Mouse (Mus musculus) left cerebral cortex, adult 2 months (tissue): ENCODE measurements around the gene March2. TPM values are rescaled to one million over a fixed set of nuclear protein-coding genes. Genes with fewer than 3 reads are reported as not detected.

Experiments used
- DNase-seq, 2 experiments: peaks; one replicate each; pipeline ENCODE4 v3.0.0; 2021 to 2022; ENCODE audit warnings: low spot score in 2 of 2, mixed read lengths in 1 of 2; ENCODE audit errors: extremely low spot score in 1 of 2
- H3K27ac ChIP-seq: fragments of 200-600 bp; 2 replicates; pipeline ENCODE4 v1.8.1; 2022
- H3K4me3 ChIP-seq: fragments of 200-600 bp; 2 replicates; pipeline ENCODE4 v1.8.1; 2022
- CTCF ChIP-seq: fragments of 200-600 bp; IDR thresholded peaks from 2 replicates; pipeline ENCODE4 v1.8.1; 2022; ENCODE audit warnings: antibody characterized with exemption, mild to moderate bottlenecking, moderate library complexity
- intact Hi-C: fragments of 180-260 bp; cut with DNase I; formaldehyde crosslinking; loops from one replicate; pipeline ENCODE4 v1.15.1; 2025
- long read RNA-seq, 2 experiments: library from polyadenylated mRNA; stranded (forward); transcript quantifications; one replicate each; pipeline ENCODE4 v2.0.0; 2021; ENCODE audit warnings: borderline mapping rate in 2 of 2
- total RNA-seq, 2 experiments: library from RNA; stranded (reverse); gene quantifications; 2 replicates each; pipeline ENCODE4 v1.2.3; 2021

March2 gene
- 10 to 100 TPM; 93.2 to 94.9 TPM for total RNA-seq
- long read RNA-seq, experiment 1, transcript March2-203 (5 exons, 1,398 nt): major isoform, 52 of 83 reads
- long read RNA-seq, experiment 1, transcript March2-205 (5 exons, 1,418 nt): minor isoform, 16 of 83 reads
- long read RNA-seq, experiment 1, partial matches to known transcripts: 0 of 83 reads
- long read RNA-seq, experiment 1, other reads (novel, unspliced or antisense): 12 of 83 reads
- long read RNA-seq, experiment 2, transcript March2-203 (5 exons, 1,398 nt): major isoform, 39 of 63 reads
- long read RNA-seq, experiment 2, partial matches to known transcripts: 2 of 63 reads
- long read RNA-seq, experiment 2, other reads (novel, unspliced or antisense): 16 of 63 reads

DNA sequence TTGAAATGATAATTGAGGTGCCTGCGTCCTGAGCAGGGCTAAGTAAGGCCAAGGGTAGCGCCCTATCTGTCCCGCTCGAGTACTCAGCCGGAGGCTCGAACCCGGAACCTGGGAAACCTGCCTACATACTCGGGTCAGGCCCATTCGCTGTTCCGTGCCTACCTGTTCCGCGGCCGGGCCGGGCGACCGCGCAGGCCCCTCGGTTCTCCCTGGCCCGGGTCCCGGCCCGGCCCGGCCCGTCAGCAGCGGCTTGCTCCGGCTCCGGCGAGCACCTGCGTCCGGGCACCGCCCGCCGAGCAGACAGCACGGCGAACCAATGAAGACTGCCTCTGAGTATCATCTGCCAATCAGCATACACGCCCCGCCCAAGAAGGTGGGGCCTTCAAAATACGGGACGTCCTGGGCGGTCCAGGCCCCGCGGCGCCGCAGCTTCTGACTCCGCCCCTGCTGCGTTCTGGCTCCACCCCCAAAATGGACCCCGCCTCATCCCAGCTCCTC, at the start of gene March2:
Gene March2, minus strand, starts transcription at position 287 of the 498 bp plus-strand sequence.
- Histone ChIP-seq H3K27ac (peak within 1 kb of the TSS; percentile 85), H3K4me3 (peak within 1 kb of the TSS; percentile 54)
- no peak for TF ChIP-seq CTCF
- peak; percentile 93 to 96 for DNase-seq
- intact Hi-C loops: no loop called here

DNA sequence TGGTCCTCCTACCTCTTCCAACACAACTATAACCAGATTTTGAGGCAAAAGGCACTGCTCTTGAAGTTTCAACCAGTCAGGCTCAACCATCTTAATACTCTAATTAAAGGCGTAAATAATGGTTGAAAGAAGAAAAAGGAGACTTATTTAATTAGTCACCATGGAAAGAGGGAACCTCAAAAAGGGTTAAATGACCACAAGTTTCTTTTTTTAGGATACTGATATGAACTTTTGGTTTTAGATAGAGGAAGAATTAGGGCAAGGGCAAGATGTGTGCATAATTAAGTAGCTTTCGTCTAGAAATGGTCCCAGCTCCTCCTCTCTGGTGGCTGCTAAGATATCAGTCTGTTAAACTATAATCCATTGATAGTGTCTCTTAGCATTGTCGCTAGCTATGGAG, 47.9 kb upstream of the March2 start:
- intact Hi-C loops: no loop called here
- Histone ChIP-seq H3K27ac (no peak overlapping the region), H3K4me3 (no peak overlapping the region)
- no peak for TF ChIP-seq CTCF
- DNase-seq: no peak

DNA sequence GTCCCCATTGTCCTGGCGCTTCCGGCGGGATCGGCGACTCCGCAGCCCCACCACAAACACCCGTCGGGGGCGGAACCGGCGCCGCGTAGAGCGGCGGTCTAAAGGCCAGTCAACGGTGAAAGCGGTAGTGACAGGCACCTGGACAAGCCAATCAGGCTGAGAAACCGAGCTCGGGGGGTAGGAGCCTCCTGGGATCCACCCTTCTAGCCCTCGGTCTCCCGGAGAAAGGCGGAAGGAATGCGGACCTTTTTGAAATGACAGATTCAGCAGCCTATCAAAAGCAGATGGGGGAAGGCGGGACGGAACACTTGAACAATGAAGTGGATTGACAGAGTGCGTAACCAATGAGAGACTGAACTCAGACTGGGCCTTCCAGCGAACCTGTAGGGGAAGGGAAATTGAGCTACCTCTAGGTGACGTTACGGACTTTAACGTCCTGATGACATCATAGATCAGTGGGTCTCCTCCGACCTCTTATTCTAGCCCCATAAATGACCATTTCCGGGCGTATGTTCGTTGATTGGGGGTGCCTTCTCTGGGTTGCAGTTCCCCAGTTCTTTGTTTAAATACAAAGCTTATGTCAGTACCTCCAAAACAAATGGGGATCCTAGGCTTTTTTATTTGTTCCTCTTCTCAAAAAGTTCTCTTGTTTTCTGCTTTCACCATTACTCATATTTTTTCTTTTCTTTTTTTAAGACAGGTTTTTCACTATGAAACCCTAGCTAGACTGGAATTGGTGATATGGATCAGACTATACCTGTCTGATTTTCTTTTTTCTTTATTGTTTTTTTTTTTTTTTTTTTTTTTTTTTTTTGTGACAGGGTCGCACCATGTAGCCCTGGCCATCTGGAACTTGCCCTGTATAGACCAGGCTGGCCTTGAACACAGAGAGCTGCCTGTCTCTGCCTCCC, 42.0 kb upstream of the March2 start, which contains the start of gene Rab11b:
Gene Rab11b, minus strand, starts transcription at position 276 of the 911 bp plus-strand sequence.
- peak; percentile 100 for DNase-seq
- H3K27ac ChIP-seq: peak within 1 kb of the TSS; percentile 99
- intact Hi-C loops: loop anchor here (2.0 kb wide), 1 partner anchor 76 kb away; no protein-coding TSS in a partner anchor
- TF ChIP-seq CTCF: no peak; the same call in none of the 2 replicates
- peak within 1 kb of the TSS; percentile 96 for H3K4me3 ChIP-seq

DNA sequence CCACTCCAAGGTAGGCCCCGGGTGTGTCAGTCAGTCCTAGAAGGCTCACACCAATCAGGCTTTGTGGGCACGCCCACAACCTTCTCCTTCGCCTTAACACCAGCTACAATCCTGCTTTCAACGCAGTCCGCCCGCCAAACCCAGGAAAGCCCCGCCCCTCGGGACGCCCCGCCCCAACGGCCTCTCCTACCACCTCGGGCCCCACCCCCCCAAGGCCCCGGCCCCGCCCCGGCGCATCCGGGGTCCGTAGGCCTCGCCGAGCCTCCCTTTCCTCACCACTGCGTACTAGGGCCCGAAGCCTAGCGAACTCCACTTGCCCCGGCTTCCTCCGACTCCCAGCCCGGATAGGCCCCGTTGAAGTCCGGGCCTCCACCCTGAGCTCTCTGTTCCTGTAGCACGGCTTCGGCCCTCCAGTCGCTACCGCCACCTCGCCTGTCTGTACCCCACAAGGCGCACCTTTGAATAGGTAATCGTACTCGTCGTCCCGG, 41.3 kb upstream of the March2 start:
- DNase-seq: peak; percentile 88
- intact Hi-C loops: loop anchor here (2.0 kb wide), 1 partner anchor 75 kb away; no protein-coding TSS in a partner anchor
- H3K27ac ChIP-seq: peak overlapping the region; percentile 99
- peak overlapping the region; percentile 96 for H3K4me3 ChIP-seq
- no peak for TF ChIP-seq CTCF

DNA sequence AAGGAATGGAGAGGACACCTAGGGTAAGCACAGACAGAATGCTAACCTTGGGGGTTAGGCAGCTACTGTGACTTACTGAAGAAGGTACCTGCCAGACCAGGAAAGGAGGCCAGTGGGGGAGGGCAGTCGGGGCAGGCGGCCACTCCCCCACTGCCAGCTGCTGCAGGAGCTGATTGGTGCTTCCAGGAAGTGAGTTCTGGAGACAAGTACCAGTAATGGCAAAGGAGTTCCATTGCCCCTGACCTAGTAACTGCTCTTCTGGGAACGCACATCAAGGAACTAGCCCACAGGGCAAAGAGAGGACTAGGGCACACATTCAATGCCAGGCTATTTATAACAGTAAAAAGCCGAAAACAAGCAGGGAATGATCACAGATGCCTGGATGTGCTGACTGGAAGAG, 38.8 kb upstream of the March2 start:
- TF ChIP-seq CTCF: no peak
- H3K27ac ChIP-seq: no peak overlapping the region; the same call in 1 of the 2 replicates
- intact Hi-C loops: no loop called here

DNA sequence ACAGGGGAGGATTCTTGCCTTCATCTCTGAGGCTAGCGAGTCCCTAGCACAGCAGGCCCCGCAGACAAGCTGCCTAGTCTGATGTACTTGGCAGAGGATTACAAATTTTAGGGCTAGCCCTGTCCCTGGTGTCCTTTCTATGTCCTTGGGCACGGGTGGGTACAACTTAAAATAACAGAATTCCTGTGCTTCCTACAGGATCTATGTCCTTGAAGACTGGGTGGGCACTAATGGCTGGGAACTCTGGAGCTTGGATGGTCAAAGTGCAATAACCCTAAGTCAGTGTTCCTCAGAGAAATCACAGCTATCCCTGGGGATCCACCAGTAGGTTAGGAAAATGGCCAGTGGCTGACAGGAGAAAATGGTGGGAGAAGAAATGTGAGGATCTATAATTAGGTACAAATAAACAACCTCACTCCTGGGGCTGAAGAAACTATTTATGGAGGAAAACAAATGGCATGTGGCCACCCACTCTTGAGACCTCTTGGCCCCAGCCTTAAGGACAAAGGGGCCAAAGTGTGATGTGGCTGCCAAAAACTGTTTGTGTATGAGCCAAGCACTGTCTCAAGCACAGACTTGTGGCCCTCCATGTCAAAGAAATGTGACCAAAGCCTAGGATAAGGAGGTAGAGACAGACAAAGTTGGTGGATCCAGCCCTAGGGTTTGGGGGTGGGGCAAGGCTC, 37.8 kb upstream of the March2 start:
- no peak for TF ChIP-seq CTCF
- DNase-seq: no peak
- Histone ChIP-seq H3K4me3 (no peak overlapping the region), H3K27ac (peak overlapping the region; percentile 32; the same call in 1 of the 2 replicates)
- intact Hi-C loops: no loop called here

More for the DNA sequence above, 38.8 kb upstream of the March2 start:
- DNase-seq: no peak
- H3K4me3 ChIP-seq: no peak overlapping the region

DNA sequence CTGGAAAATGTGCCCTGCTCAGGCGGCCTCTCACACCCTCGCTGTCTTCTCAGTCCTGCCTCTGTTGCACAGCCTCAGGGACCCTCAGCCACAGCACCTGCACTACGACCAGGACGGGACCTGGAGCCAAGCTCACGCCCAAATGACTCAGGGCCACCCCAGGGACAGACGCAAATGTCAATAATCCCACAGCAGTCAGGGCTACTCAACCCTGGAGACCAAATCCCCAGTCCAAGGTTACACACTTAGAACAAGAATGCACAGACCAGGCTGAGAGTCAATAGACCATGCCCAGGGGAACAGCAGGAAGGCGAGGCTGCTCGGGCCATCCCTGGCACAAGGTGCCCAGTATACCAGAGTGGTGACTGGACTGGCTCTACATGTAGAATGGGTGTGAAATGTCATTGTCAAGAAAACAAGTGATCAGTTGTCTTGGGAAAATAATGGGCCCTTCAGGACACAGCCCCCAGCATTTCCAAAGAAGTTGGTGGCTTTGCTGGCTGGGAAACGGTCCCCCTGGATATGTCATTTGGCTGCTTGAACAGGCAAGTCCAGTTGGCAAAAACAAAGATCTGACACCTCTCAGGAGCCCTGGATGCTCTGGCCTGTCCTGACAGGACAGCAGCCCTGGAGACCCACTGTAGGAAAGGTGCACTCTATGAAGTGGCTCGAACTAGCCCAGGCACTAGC, 37.1 kb upstream of the March2 start:
- intact Hi-C loops: no loop called here
- peak overlapping the region; percentile 32; the same call in 1 of the 2 replicates for H3K27ac ChIP-seq
- TF ChIP-seq CTCF: no peak
- no peak for DNase-seq
- H3K4me3 ChIP-seq: no peak overlapping the region

DNA sequence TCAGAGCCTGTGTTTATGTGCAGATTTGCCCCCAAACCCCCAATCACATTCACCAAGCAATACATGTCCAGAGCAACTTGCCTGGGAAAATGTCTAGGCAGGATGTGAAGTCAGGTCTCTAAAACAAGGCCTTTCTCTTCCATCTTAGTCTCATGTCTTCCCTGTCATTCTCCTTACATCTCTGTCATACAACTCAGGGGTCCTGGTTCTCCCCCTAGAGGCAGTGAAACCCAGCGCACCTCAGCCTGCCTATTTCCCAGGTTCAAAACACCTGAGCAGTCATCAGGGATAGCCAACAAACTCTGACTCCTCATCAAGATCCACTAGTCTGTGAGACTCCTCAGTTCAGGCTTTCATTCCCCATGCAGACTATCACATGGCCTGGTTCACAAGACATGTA, 36.2 kb upstream of the March2 start:
- no peak; the same call in 1 of the 2 replicates for TF ChIP-seq CTCF
- intact Hi-C loops: no loop called here
- Histone ChIP-seq H3K4me3 (no peak overlapping the region), H3K27ac (no peak overlapping the region)
- no peak for DNase-seq

DNA sequence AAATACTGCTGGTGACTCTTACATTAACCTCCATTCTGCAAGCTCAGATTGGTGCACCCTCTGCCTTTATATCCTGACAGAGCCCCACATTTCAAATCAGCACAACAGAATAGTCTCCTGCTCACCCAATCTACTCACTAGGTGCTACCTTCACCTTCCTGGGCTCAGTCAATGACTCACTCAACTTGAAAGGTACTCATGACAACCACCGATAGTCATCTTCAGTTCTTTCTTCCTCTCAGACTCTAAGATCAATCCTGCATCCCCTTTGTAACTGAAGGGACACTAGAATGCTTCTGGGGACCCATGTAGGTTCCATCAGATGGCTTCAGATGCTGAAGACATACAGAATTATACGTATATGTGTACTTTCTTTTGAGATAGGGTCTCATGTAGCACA, 33.8 kb upstream of the March2 start:
- no peak for DNase-seq
- no peak for TF ChIP-seq CTCF
- intact Hi-C loops: no loop called here
- Histone ChIP-seq H3K4me3 (no peak overlapping the region), H3K27ac (no peak overlapping the region)

DNA sequence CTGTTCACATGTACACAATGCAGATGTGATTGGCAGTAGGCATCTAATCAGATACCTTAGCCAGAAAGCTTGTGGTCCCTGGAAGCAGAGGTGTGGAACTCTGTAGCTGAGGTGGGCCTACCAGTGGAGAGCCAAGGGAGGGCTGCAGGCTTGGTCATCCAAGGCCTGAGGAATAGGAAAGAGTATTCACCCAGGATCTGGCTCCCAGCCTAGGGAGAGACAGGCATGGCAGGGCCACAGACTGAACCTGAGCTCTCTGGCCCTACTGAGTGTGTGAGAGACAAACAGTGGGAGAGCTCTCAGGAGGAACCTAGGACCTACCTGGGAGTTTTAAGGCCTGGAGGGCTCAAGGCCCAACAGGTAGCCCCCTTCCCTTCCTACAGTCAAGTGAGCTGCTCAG, 32.7 kb upstream of the March2 start:
- TF ChIP-seq CTCF: no peak
- no peak for DNase-seq
- H3K27ac ChIP-seq: no peak overlapping the region
- intact Hi-C loops: no loop called here
- no peak overlapping the region for H3K4me3 ChIP-seq

DNA sequence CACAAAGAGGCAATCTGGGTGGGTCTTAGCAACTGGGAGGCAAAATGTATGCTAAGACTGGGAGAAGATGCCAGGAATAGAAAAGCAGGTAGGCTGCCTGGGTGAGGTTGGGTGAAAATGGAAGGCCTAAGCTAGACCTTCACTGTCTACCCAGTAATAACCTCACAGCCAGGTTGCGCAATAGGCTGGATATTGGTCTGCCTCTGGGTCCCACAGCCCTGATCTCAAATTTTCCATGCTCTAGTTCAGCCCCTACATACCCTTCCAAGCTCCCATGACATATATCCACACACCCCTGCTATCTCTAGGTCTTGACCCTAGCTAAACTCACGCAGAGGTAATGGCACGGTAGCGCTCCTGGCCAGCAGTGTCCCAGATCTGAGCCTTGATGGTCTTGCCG, 31.0 kb upstream of the March2 start:
- TF ChIP-seq CTCF: no peak
- H3K27ac ChIP-seq: no peak overlapping the region
- intact Hi-C loops: no loop called here
- no peak overlapping the region for H3K4me3 ChIP-seq
- DNase-seq: no peak
